Mouse (Mus musculus) megakaryocyte, adult 5-6 weeks (primary cell): ENCODE data around the gene Dpf3. TPM values are rescaled to one million over a fixed set of nuclear protein-coding genes. Genes with fewer than 3 reads are reported as not detected.

ENCODE experiments used
- ATAC-seq: 2 replicates; pipeline ENCODE4 v1.8.0; 2016; ENCODE audit warnings: mild to moderate bottlenecking, inconsistent platforms; ENCODE audit not compliant: poor library complexity, severe bottlenecking
- total RNA-seq, 2 experiments: library from RNA; stranded (forward) in 1 of 2; stranded (reverse) in 1 of 2; fragments of 153-499, 151-499 nt in 1 of 2; fragments of 221-1000, 200-1000 nt in 1 of 2; gene quantifications; 2 replicates each; pipeline versions ENCODE4 v1.2.3 to v1.2.4; 2015 to 2017

The Dpf3 gene
- total RNA-seq, 2 experiments from 2014 or later = 0.36 to 1.6 TPM

- ATAC-seq = no peak
Observed at GRCm38 (mm10) chr12:83424086-83424719, 63.3 kb downstream of the Dpf3 start.

GRCm38 (mm10) chr12:83420346-83420745 is 67.2 kb downstream of the Dpf3 start:
- no peak for ATAC-seq

GRCm38 (mm10) chr12:83415207-83415606 is 72.3 kb downstream of the Dpf3 start:
- ATAC-seq = no peak

- no peak for ATAC-seq
Observed at GRCm38 (mm10) chr12:83413684-83414083, 73.8 kb downstream of the Dpf3 start.

DNA sequence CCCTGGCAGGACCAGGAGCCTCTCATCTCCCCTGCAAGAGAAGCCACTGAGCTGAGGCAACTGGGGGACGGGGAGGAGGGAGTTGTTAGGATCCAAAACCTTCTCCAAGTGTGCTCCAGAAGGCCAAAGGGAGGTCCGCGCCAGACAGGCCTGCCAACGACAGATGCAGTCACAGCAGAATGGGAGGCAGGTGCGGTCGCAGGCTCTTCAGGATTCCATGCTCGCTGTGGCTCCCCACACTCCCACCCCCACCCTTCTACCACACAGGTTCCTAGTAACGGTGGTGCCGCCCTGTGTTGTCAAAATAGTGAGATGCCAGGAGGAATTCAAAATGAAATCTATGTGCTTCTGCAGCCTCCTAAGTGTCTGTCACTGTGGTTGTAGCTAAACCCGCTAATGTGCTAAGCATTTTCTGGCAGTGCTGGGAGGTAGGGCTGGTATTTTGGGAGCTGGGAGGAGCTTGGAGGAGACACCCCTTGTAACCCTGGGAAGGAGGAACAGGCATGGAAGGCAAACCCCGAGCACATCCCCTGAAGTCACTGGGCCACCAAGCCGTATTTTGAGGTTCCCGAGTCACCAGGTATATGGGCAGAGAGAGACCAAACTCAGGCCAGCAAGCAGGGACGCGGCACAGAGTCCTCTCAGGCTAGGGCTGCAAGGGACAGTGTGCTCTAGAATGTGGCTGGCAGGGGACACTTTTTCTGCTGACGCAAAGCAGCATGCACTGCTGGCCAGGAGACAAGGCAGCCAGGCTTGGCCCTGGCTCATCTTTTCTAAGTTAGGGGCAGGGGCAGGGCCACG is 75.6 kb downstream of the Dpf3 start:
- ATAC-seq = no peak

- ATAC-seq = no peak
Observed at GRCm38 (mm10) chr12:83411032-83411431, 76.5 kb downstream of the Dpf3 start.

- no peak for ATAC-seq
Observed at GRCm38 (mm10) chr12:83405374-83406125, 82.0 kb downstream of the Dpf3 start.

GRCm38 (mm10) chr12:83402270-83402669 is 85.2 kb downstream of the Dpf3 start:
- no peak for ATAC-seq

DNA sequence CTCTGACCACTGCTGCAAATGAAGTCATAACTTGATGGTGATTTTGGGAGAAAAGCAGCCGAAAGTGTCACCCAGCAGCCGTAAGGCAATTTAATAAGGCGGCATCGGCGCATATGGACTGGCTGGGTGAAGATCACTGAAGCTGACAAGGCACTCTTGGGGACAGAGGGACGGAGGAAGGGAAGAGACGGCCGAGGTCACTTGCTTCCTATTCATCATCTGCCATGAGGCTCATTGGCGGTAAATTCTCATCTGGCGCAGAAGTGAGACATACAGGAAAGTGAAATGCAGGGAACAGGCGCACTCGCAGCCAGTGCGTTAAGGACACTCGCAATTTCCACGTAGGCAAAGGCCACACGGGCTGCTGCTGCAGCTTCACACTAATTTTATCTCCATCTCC is 95.5 kb downstream of the Dpf3 start:
- no peak for ATAC-seq

GRCm38 (mm10) chr12:83387554-83387953 is 100.0 kb downstream of the Dpf3 start:
- ATAC-seq = no peak

DNA sequence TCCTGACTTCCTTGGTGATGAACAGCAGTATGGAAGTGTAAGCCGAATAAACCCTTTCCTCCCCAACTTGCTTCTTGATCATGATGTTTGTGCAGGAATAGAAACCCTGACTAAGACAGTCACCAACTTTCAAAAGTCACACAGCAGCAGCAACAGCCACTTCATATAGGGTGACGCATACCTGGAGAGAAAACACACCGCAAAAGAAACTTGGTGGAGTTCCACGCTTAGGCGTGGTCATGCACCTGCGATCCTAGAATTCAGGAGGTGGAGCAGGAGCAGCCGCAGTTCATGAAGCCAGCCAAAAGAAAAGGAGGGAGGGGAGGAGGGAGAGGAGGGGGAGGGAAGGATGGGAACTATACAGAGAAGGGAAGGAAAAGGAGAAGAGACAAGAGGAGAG is 106.4 kb downstream of the Dpf3 start:
- no peak for ATAC-seq

DNA sequence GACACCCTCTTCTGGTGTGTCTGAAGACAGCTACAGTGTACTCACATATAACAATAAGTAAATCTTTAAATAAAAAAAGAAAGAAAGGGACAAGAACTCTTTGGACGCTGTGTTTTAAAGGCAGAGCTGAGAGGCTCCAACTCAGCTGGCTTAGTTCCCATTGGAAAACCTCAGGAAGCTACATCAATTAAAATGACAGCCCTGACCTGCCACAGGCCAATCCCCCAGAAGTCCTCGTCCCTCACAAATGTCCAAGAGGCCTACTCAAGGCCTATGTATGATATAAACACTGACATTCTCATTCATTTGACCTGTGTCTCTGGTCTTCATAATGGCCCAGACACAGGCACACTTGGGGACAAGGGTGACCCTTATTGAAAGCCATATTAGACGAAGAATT is 107.5 kb downstream of the Dpf3 start:
- ATAC-seq = no peak

DNA sequence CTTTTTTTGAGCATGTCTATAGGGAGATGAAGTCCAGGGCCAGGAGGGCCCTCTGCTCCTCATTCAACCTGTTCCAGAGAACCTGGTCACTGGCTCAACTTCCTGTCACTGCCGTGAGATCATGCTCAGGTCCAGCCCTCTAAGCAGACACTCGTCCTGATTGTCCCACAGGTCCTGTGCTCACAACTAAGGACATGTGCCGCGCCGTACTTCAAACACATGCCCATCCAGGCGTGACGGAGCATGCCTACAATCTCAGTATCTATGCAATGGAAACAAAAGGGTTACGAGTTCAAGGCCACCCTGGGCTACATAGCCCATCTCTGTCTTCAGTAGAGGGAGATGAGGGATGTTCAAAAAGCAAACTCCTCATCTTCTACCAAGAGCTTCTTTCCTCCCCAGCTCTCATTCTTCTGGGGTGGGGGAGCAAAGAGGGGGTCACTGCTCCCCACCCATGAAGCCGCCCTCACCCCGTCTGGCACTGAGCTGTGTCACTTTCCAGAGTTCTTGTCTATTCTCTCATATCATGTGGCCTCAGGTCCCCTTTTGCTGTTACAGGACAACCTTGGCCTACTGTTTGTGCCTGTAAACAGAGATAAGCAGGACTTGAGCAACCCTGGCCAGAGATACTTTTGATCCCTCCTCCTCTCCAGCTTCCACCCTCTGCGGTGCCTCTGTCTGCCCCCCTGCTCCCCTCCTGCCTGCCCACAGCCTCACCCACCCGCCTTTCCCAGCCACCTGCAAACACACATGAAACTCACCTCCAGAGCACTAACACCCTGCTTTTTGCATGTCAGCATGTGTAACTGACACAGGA is 112.3 kb downstream of the Dpf3 start:
- ATAC-seq = peak; percentile 71

DNA sequence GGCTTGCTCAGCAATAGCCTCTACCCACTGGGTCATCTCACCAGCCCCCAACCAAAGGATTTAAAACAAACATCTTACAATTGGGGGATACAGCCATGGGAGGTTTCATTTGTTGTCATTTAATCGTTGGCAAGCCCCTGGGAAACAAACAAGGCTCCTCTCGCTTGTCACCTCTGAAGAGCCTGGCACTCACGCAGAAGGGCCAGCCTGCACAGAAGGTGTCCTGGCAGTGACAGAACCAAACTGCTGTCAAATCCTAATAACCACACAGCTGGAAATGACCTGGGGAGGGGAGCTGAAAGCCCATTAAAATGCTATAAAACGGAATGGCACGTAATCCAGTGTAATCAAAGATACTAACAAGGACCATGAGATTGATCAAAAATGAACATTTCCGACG is 114.4 kb downstream of the Dpf3 start:
- no peak for ATAC-seq

DNA sequence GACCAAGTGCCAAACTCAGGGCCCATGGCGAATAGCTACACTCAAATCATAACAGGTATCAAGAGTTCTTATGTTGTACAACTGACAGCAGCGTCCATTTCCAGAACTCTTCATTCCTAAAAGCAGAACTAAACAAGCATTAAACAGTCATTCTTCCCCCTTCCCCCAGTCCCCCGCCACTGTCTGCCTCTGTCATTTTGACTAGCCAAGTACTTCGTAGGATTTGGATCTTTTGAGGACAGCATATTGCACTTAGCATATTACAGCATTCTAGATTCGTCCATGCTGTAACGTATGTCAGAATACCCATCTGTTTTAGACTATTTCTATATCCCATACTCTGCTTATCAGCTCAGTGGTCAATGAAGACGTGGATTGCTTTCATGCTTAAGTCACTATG is 115.2 kb downstream of the Dpf3 start:
- no peak for ATAC-seq

GRCm38 (mm10) chr12:83370221-83370620 is 117.3 kb downstream of the Dpf3 start:
- no peak for ATAC-seq

- no peak for ATAC-seq
Observed at GRCm38 (mm10) chr12:83369416-83369815, 118.1 kb downstream of the Dpf3 start.

- ATAC-seq = no peak
Observed at GRCm38 (mm10) chr12:83367486-83367885, 120.0 kb downstream of the Dpf3 start.

DNA sequence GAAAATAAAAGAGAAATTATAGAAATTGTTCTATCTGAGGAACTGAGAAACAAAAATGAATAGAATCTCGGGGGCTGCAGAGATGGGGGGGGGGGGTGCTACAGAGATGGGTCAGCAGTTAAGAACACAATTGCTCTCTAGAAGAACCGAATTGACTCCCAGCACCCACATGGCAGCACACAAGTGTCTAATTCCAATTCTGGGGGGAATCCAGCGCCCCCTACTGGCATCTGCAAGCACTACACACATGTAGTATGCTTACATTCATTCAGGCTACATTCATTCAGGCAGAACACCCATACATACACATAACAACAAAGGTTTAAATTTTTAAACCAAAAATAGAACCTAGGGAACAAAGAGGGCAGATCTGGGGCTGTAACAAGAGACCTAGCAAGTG is 122.7 kb downstream of the Dpf3 start:
- no peak for ATAC-seq

DNA sequence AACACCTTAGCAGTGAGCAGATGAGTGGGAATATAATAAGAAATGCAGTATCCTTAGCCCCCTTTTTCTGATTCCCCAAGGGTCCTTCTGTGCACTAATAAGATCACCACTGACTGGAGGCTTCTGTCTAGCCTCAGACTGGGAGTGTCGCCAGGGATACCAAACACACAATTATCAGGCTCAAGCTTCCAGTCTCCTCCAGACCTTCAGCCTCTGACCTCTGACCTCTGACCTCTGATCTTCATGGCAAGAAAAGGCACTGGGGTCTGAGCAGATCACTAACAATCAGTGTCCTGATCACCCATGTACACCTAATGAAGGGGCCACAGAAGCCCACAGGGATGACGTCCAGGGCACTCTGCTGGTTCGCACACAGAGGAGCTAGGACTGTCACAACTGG is 125.7 kb downstream of the Dpf3 start:
- ATAC-seq = no peak

DNA sequence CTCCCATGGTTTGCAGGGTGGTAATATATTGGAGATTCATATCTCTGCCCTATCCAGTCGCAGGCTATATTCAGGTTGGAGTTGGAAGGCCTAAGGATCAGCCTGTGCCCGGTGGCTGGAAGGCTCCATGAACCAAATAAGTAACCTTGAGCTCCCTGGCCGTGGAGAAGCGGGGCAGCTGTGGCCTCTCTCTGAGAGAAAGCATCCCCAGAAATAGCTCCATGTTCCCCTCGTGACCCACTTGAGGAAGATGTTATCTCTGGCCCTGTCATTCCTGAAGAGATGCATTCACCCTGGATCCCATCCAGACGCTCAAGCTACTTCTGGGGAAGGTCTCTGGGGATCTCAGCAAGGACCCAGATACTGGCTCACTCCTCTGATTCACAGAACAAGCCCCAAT is 134.9 kb downstream of the Dpf3 start:
- ATAC-seq = no peak
